Mouse (Mus musculus) ES-E14 (cell line): ENCODE measurements around the gene Cdc6.

Experiments
- CHD2 ChIP-seq: IDR thresholded peaks from 2 replicates; pipeline ENCODE4 v1.6.1; 2014; ENCODE audit warnings: mild to moderate bottlenecking, low read depth, low read length, inconsistent platforms
- HCFC1 ChIP-seq: IDR thresholded peaks from 2 replicates; pipeline ENCODE4 v1.6.1; 2012; ENCODE audit warnings: low read length, inconsistent platforms, borderline replicate concordance; ENCODE audit not compliant: insufficient read depth
- ZC3H11A ChIP-seq: IDR thresholded peaks from 2 replicates; pipeline ENCODE4 v1.6.1; 2012; ENCODE audit warnings: low read depth, mild to moderate bottlenecking, inconsistent platforms, low read length, borderline replicate concordance

- TF ChIP-seq CHD2: no peak
- TF ChIP-seq ZC3H11A: no peak
- TF ChIP-seq HCFC1: no peak
Observed at GRCm38 (mm10) chr11:98936170-98936569, 28.6 kb downstream of the Cdc6 start.
